Mouse (Mus musculus) right cerebral cortex, postnatal 14 days (tissue): ENCODE measurements around the gene Klhl31.

Source experiments
- DNase-seq: peaks from one replicate; pipeline ENCODE4 v3.0.0; 2022

The Klhl31 gene

GRCm38 (mm10) chr9:77636450-77636951 is at the start of gene Klhl31:
Gene Klhl31, plus strand, starts transcription at chr9:77636500.
- no peak for DNase-seq

- DNase-seq, result no peak
These were observed 49.3 kb upstream of the Klhl31 start for GRCm38 (mm10) chr9:77586806-77587591.

GRCm38 (mm10) chr9:77587616-77588015 is 48.7 kb upstream of the Klhl31 start:
- no peak for DNase-seq

DNA sequence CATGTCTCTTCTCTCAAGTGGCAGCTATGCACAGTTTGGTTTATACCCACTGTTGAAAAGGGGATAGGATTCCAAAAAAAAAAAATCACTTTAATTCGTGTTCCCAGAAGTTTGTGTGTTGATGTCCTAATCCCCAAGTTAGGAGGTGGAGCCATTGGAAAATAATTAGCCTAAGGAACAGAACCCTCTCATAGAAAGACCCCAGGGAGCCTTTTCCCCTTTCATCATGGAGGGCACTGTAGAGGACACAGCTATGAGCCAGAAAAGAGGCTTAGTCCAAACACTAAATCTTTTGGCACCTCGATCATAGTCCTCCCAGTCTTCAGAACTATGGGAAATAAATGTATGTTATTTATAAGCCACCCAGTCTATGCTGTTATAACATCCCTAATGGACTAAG is 46.8 kb upstream of the Klhl31 start:
- DNase-seq, result no peak

DNA sequence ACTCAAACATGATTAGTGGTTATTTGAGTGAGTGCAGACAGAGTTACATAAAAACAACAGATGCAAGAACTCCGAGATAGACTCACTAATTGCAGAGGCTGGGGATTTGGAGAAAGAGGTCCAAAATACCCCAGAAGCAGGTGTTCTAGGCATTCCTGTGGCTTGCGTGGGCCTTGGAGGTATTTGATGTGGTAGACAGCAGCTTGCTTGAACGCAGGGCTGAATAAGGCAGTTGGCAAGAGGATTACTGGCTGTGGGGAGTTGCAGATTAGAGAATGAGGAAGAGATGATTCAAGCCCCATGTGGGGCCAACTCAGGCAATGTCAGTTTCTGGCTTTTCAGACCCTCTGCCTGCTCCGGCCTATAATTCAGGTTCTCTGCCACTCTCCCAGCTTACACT is 43.9 kb upstream of the Klhl31 start:
- DNase-seq, result no peak

DNA sequence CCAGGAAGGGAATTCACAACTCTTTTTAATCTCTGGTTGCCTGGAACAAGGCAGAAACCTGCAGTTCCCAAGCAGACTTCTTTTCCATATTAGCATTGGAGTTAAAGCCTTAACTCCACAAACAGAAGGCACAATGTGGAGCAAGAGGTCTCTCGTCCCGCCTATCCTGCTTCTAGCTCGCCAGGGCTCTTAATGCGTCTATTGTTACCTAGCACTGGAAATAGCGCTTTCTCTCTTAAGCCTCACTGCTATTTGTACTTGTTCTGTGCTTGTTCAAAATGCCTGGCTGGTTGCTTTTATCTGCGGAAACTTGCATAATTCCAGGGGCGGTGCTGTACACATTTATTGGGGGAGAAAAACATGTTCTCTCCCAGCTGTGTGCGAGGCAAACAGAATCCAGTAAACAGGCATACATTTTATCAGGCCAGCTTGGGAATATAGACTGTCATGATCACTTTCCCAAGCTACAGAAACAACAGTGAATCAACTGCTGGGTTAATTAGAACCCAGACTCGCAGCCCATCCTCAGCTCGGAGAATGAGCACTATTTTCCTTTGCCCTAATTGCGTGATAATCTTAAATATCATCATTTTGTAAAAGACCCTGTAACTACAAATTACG is 41.2 kb upstream of the Klhl31 start:
- DNase-seq, result no peak

DNA sequence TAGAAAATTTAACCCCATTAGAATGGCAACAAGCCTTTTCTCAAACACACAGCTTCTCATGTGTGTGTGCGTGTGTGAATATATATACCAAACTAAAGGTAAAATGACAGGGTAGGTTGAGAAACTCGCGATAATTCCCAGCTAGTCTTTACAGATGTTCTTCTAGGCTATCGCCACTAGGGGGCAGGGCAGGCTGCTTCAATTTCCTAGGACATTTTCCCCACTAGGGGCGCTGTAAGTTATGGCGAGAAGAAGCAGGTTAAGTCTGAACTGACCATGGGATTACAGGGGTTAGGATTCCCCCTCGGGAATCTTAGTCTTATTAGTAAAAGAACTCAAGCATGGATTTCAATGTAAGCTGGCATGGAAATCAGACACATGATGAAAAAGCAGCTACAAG is 39.9 kb upstream of the Klhl31 start:
- DNase-seq, result peak; percentile 74

DNA sequence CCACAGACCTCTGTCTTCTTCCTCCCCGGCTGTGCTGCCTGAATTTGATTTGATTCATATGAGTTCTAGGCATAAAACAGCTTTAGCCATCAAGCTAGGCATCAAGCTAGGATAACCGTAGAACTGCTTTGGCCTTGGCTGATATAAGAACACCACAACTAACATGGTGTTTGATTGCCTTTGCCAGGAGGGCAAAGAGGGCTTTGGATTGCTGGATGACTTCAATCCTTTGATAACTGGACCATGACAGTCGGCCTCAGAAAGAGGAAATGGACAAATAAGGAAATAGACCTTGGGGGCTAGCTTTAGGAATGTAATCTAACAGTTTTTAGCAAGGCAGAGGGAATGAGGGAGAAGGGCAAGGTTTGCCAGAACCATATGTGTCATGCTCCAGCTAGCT is 37.7 kb upstream of the Klhl31 start:
- DNase-seq, result no peak

DNA sequence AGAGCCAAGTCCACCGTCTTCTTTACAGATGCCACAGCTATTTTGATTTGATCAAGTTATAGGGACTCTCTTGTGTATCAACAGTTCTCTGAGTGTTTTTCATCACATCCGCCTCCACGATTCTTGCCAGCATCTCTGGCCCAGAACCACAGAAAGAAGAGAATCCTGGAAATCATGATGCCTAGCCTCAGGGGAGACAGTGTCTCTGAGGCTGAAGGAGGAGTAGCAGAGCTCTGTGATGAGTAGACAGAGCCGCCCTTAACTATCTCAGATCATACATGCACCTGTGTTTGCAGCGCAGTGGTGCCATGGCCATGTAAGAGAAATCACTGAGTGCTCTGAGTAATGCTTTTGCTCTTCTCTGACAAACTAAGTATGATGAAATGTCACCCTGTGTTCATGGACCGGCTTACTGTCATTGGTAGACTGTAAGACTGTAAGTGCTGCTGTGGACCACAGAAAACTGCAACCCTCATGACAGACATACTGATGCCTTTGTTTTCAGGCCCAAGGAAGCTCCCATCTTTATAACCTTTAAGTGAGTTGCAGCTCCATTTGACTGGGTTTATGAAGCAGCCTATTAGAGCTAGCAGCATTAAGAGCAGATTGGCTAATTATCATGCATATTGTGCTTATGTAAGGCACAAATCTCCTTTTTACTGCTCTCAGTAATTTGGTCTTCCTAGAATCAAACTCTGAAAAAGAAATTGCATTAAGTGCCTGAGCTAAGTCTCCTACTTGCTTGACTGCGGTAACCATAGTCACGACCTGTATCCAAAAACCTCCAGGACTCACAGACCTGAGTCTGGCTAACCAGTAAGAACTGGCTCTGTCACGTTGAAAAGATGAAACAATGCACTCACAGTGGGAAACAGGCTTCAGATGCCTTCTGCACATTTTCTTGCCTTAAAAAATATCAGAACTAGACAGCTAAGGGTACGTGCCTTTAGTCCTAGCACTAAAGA is 33.7 kb upstream of the Klhl31 start:
- no peak for DNase-seq

- DNase-seq, result no peak
These were observed 32.3 kb upstream of the Klhl31 start for GRCm38 (mm10) chr9:77603965-77604509.

DNA sequence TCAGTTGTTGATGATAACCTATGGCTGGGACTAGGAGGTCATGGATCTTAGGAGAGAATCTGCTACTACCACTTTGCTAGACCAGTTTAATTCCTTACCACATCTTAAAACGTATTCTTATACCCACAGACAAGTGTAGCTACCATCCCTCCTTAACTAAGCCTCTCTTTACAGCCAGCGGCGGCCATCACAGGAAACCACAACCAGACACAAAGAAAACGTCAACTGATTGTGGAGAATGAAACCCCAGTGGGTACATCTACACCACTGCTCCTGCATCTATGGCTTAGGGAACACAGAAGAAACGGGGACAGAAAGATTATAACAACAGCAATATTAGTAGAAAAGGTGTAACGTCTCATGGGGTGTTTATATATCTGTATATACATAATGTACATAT is 29.0 kb upstream of the Klhl31 start:
- DNase-seq, result no peak

GRCm38 (mm10) chr9:77607840-77608239 is 28.5 kb upstream of the Klhl31 start:
- peak; percentile 30 for DNase-seq

DNA sequence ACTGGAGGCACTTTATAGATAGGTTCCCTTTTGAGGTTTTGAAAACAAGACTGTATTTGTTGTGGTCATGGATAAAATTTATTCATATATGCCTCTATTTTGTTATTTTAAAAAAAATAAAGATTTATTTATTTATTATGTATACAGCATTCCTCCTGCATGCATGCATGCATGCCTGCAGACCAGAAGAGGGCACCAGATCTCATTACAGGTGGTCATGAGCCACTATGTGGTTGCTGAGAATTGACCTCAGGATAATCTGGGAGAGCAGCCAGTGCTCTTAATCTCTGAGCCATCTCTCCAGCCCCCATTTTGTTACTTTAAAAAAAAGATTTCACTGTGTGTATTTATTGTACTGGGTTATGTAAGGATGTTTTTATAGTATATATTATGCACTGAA is 25.5 kb upstream of the Klhl31 start:
- DNase-seq, result no peak

DNA sequence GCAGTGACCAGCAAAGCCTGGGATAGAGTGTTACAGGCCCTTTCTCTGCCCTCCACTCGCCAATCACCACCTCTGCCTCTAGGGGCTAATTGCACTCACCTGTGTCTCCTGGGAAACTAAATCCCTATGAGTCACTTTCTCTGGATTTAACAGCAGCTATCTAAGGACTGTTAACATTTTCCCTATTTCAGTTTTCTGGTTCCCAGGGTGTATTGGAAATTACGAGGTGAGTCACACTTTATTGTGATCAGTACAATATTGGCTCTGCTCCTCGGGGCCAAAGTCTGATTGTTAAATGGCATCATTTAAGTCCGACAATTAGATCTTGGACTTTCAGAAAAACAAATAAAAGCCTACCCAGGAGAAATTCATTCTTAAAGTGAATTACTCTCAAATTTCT is 24.0 kb upstream of the Klhl31 start:
- no peak for DNase-seq

GRCm38 (mm10) chr9:77615868-77616267 is 20.4 kb upstream of the Klhl31 start:
- no peak for DNase-seq

GRCm38 (mm10) chr9:77616796-77617195 is 19.5 kb upstream of the Klhl31 start:
- DNase-seq, result no peak

DNA sequence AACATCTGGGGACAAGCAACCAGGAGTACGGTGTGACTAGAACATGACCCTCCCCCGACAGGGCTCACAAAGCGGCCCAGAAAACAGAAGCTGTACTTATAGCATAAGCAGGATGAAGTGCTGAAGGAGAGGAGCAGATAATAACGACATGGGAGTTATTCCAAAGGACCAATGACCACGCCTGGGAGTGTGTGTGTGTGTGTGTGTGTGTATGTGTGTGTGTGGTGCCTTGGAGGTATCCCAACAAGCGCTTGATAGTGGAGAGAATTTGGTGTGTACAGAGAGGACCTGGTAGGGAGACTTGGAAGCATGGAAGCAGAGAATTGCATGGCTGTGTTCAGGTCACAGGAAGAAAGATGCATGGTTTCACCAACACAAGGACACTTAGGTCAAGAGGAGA is 18.5 kb upstream of the Klhl31 start:
- DNase-seq, result no peak

GRCm38 (mm10) chr9:77618392-77618791 is 17.9 kb upstream of the Klhl31 start:
- no peak for DNase-seq

DNA sequence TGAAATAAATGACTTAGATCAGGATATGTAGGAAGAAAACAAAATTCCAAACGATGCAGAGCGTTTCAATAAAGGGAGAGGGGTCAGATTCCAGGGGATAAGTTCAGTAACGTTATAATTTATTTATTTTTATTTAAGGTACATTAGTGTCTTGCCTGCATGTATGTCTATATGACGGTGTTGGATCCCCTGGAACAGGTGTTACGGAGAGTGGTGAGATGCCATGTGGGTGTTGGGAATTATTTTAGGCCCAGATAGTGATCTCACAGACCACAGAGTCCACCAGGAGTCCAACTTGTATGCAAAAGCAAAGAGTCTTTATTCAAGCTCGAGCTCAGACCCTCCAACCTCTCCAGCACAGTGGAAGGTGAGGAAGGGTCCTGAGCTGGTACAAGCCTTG is 16.2 kb upstream of the Klhl31 start:
- no peak for DNase-seq

GRCm38 (mm10) chr9:77620482-77620881 is 15.8 kb upstream of the Klhl31 start:
- DNase-seq, result no peak

DNA sequence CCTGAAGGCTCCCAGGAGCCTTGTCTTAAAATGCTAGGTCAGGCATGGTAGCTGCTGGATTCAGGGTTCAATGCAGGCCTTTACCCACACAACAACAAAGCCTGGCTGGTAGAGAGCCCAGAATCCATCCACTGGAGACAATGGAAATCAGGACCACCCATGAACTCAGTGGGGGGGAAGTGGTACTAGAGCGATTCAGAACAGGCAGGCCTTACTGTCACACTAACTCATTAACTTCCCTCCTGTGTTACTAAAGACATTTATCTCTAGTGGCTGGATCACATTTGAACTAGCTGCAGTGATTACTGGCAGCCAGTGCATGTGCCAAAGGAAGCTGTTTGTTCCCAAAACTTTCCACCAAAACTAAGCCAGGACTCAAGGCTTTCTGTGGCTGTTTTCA is 13.4 kb upstream of the Klhl31 start:
- DNase-seq, result no peak

DNA sequence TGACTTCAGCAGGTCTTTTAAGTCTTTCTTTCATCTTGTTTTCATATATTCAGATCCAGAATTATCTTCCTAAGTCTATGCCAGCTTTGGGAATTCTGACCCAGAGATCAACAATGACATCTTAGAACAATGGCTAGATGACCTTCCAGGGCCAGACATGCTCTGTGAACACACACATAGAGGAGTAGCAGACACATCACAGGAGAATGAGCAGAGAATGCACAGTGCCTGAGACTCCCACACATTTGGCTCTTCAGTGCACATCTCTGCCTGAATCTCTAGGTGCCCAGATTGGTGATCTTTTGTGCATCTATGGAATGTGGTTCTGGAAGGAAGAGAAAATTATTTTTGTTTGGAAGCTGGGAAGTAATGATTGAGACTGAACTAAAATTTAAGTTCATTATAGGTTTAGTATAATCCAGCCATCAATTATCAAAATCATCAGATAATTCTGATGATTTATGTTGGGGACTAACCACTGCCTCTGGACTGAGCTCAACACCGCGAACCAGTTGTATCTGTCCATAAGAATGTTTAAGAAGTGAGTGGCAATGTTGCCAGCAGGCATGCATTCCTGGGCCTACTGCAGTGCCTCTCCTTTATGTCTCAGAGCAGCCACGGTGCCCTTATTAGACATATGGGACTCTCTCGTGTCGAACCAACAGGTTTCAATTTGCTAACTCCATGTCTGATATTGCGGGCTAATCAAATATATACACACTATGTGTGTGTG is 12.8 kb upstream of the Klhl31 start:
- no peak for DNase-seq
